Mouse (Mus musculus) liver, embryonic 15.5 days (tissue): Measurements from ENCODE around the gene Gsdme. TPM values are rescaled to one million over a fixed set of nuclear protein-coding genes. Genes with fewer than 3 reads are reported as not detected.

ENCODE experiments used
- polyA plus RNA-seq: library from polyadenylated mRNA; unstranded; fragments of >200 nt; fragmentation: Nextera tagmentation; extraction: Ambion mirVana; gene quantifications from 2 replicates; pipeline ENCODE4 v1.2.1, GENCODE M21; 2015

Gsdme gene
- polyA plus RNA-seq, 1 experiment from 2014 or later = 12.3 TPM

Other genes starting within 250 kb of the Gsdme start
- gene Mpp6, start 153.6 kb downstream of the Gsdme start, polyA plus RNA-seq = 34.1 and 34.7 TPM in 2 replicates
- 0.64 and 0.74 TPM in 2 replicates for gene Osbpl3, start 192.3 kb upstream of the Gsdme start, polyA plus RNA-seq